Mouse (Mus musculus): ENCODE measurements around the gene Tmem240.
"Not testable (repeated sequence)": the region's sequence is repeated elsewhere in the genome, so short reads cannot be mapped to it uniquely, and the experiment has no call there.

Gene Tmem240

GRCm38 (mm10) chr4:155770626-155771025 lies 36.0 kb downstream of the Tmem240 start:
- in situ Hi-C loops (cut with MboI), result no loop called here

GRCm38 (mm10) chr4:155771706-155772105 lies 37.1 kb downstream of the Tmem240 start:
- in situ Hi-C loops (cut with MboI), result no loop called here

GRCm38 (mm10) chr4:155772786-155773185 lies 38.2 kb downstream of the Tmem240 start:
- in situ Hi-C loops (cut with MboI), result no loop called here

- in situ Hi-C loops (cut with MboI), result no loop called here
These were observed 38.9 kb downstream of the Tmem240 start for GRCm38 (mm10) chr4:155773335-155774078.

GRCm38 (mm10) chr4:155774280-155774754 lies 39.7 kb downstream of the Tmem240 start, which contains the start of gene Vwa1:
Gene Vwa1, minus strand, starts transcription at chr4:155774698.
- in situ Hi-C loops (cut with MboI), result no loop called here

- in situ Hi-C loops (cut with MboI), result no loop called here
These were observed 40.6 kb downstream of the Tmem240 start for GRCm38 (mm10) chr4:155774971-155775740.

- in situ Hi-C loops (cut with MboI), result no loop called here
These were observed 41.3 kb downstream of the Tmem240 start for GRCm38 (mm10) chr4:155775855-155776254.

GRCm38 (mm10) chr4:155776704-155777335 lies 42.2 kb downstream of the Tmem240 start:
- in situ Hi-C loops (cut with MboI), result no loop called here

GRCm38 (mm10) chr4:155777816-155778215 lies 43.2 kb downstream of the Tmem240 start:
- in situ Hi-C loops (cut with MboI), result no loop called here

- in situ Hi-C loops (cut with MboI), result no loop called here
These were observed 44.9 kb downstream of the Tmem240 start for GRCm38 (mm10) chr4:155779498-155779897.

GRCm38 (mm10) chr4:155780895-155781294 lies 46.3 kb downstream of the Tmem240 start:
- in situ Hi-C loops (cut with MboI), result no loop called here

- in situ Hi-C loops (cut with MboI), result no loop called here
These were observed 49.0 kb downstream of the Tmem240 start for GRCm38 (mm10) chr4:155783486-155784080.

- in situ Hi-C loops (cut with MboI), result no loop called here
These were observed 49.6 kb downstream of the Tmem240 start for GRCm38 (mm10) chr4:155784081-155784701.

GRCm38 (mm10) chr4:155785246-155785645 lies 50.6 kb downstream of the Tmem240 start:
- in situ Hi-C loops (cut with MboI), result no loop called here

- in situ Hi-C loops (cut with MboI), result no loop called here
These were observed 51.2 kb downstream of the Tmem240 start, which contains the start of gene Tmem88b for GRCm38 (mm10) chr4:155785819-155786218. Gene Tmem88b, minus strand, starts transcription at chr4:155785874.

- in situ Hi-C loops (cut with MboI), result no loop called here
These were observed 53.7 kb downstream of the Tmem240 start for GRCm38 (mm10) chr4:155788300-155788699.

GRCm38 (mm10) chr4:155788833-155789232 lies 54.2 kb downstream of the Tmem240 start:
- in situ Hi-C loops (cut with MboI), result not testable (repeated sequence)

GRCm38 (mm10) chr4:155790021-155790489 lies 55.5 kb downstream of the Tmem240 start, which contains the start of gene Ankrd65:
Gene Ankrd65, plus strand, starts transcription at chr4:155790439.
- in situ Hi-C loops (cut with MboI), result no loop called here
